Mouse (Mus musculus) CD4-positive, CD25-positive, alpha-beta regulatory T cell, adult 2 months (primary cell): ENCODE measurements around the gene Tsacc.
"Not testable (repeated sequence)": the region's sequence is repeated elsewhere in the genome, so short reads cannot be mapped to it uniquely, and the experiment has no call there.

Source experiments
- DNase-seq: peaks from one replicate; pipeline ENCODE4 v3.0.0-alpha.2; 2012; ENCODE audit warnings: low read depth, low spot score

Gene Tsacc

GRCm38 (mm10) chr3:88284815-88285564 is 11.8 kb downstream of the Tsacc start:
- DNase-seq: not testable (repeated sequence)

- DNase-seq: not testable (repeated sequence)
Observed at GRCm38 (mm10) chr3:88281141-88281916, 15.5 kb downstream of the Tsacc start.

GRCm38 (mm10) chr3:88280035-88280434 is 16.8 kb downstream of the Tsacc start:
- no peak for DNase-seq

GRCm38 (mm10) chr3:88276529-88277143 is 20.2 kb downstream of the Tsacc start:
- no peak for DNase-seq

- DNase-seq: no peak
Observed at GRCm38 (mm10) chr3:88276121-88276520, 20.7 kb downstream of the Tsacc start.

GRCm38 (mm10) chr3:88274002-88274401 is 22.8 kb downstream of the Tsacc start:
- DNase-seq: peak; percentile 20

GRCm38 (mm10) chr3:88271859-88272258 is 24.9 kb downstream of the Tsacc start:
- no peak for DNase-seq

- not testable (repeated sequence) for DNase-seq
Observed at GRCm38 (mm10) chr3:88271298-88271697, 25.5 kb downstream of the Tsacc start.

- no peak for DNase-seq
Observed at GRCm38 (mm10) chr3:88268991-88269390, 27.8 kb downstream of the Tsacc start.

- DNase-seq: not testable (repeated sequence)
Observed at GRCm38 (mm10) chr3:88268014-88268413, 28.8 kb downstream of the Tsacc start.

GRCm38 (mm10) chr3:88262346-88262745 is 34.5 kb downstream of the Tsacc start:
- DNase-seq: no peak

- DNase-seq: no peak
Observed at GRCm38 (mm10) chr3:88256382-88256781, 40.4 kb downstream of the Tsacc start.

- no peak for DNase-seq
Observed at GRCm38 (mm10) chr3:88255950-88256349, 40.8 kb downstream of the Tsacc start.

- peak; percentile 43 for DNase-seq
Observed at GRCm38 (mm10) chr3:88254268-88254926, 42.4 kb downstream of the Tsacc start, which contains the start of gene Rhbg. Rhbg (minus strand) TSS chr3:88254709.

GRCm38 (mm10) chr3:88252739-88253138 is 44.1 kb downstream of the Tsacc start:
- no peak for DNase-seq

GRCm38 (mm10) chr3:88248406-88248805 is 48.4 kb downstream of the Tsacc start:
- no peak for DNase-seq

- no peak for DNase-seq
Observed at GRCm38 (mm10) chr3:88247666-88248065, 49.1 kb downstream of the Tsacc start.

GRCm38 (mm10) chr3:88245811-88246210 is 51.0 kb downstream of the Tsacc start:
- peak; percentile 88 for DNase-seq

GRCm38 (mm10) chr3:88244071-88244470 is 52.7 kb downstream of the Tsacc start:
- DNase-seq: peak; percentile 77

GRCm38 (mm10) chr3:88242531-88242930 is 54.3 kb downstream of the Tsacc start:
- DNase-seq: peak; percentile 86

- DNase-seq: no peak
Observed at GRCm38 (mm10) chr3:88241045-88241786, 55.6 kb downstream of the Tsacc start.
